Mouse (Mus musculus) cerebellum, postnatal 36 days (tissue): ENCODE measurements around the gene Nat8.
"Not testable (repeated sequence)": the region's sequence is repeated elsewhere in the genome, so short reads cannot be mapped to it uniquely, and the experiment has no call there.

Experiments
- DNase-seq, 2 experiments: peaks; one replicate each; pipeline ENCODE4 v3.0.0; 2021 to 2022; ENCODE audit warnings: mixed read lengths in 2 of 2

Nat8 gene

GRCm38 (mm10) chr6:85835104-85835503 lies 3.2 kb upstream of the Nat8 start:
- not testable (repeated sequence) for DNase-seq

- DNase-seq, result peak in 1 of 2 experiments; percentile 11
Observed at GRCm38 (mm10) chr6:85834504-85835100, 2.7 kb upstream of the Nat8 start.

GRCm38 (mm10) chr6:85829462-85829861 lies 2.4 kb downstream of the Nat8 start:
- DNase-seq, result no peak

- no peak for DNase-seq
Observed at GRCm38 (mm10) chr6:85825886-85826285, 6.0 kb downstream of the Nat8 start.

GRCm38 (mm10) chr6:85823382-85824090 lies 8.3 kb downstream of the Nat8 start:
- no peak for DNase-seq

GRCm38 (mm10) chr6:85822286-85822685 lies 9.6 kb downstream of the Nat8 start:
- DNase-seq, result no peak

GRCm38 (mm10) chr6:85820837-85821236 lies 11.0 kb downstream of the Nat8 start, which contains the start of the genes Nat8f6 and Nat8f5:
Gene Nat8f6, minus strand, starts transcription at chr6:85820954.
Gene Nat8f5, minus strand, starts transcription at chr6:85820972.
- no peak for DNase-seq

GRCm38 (mm10) chr6:85818338-85818737 lies 13.5 kb downstream of the Nat8 start:
- no peak for DNase-seq

- no peak for DNase-seq
Observed at GRCm38 (mm10) chr6:85813339-85813738, 18.5 kb downstream of the Nat8 start.

GRCm38 (mm10) chr6:85810942-85811537 lies 20.8 kb downstream of the Nat8 start:
- not testable (repeated sequence) for DNase-seq

GRCm38 (mm10) chr6:85810514-85810913 lies 21.4 kb downstream of the Nat8 start:
- DNase-seq, result not testable (repeated sequence)

- not testable (repeated sequence) for DNase-seq
Observed at GRCm38 (mm10) chr6:85809784-85810183, 22.1 kb downstream of the Nat8 start.

- DNase-seq, result not testable (repeated sequence)
Observed at GRCm38 (mm10) chr6:85803180-85803579, 28.7 kb downstream of the Nat8 start.
